Mouse (Mus musculus): ENCODE measurements at regions not wholly inside any gene's neighbourhood (a gene's known extent, or its start where the extent isn't known, plus 50 kb on each side); places are given as distances from the start of the nearest gene placed in this dataset.

GRCm38 (mm10) chr1:169439621-169440020 is 91.6 kb downstream of the Nuf2 start:
- no peak for DNase-seq (ENCODE audit: low spot score)

- DNase-seq (ENCODE audit: low spot score): no peak
Measured at GRCm38 (mm10) chr1:169438006-169438405, 93.3 kb downstream of the Nuf2 start.

- no peak for DNase-seq (ENCODE audit: low spot score)
Measured at GRCm38 (mm10) chr1:169422408-169422807, 108.9 kb downstream of the Nuf2 start.

GRCm38 (mm10) chr1:169421671-169422070 is 109.6 kb downstream of the Nuf2 start:
- no peak for DNase-seq (ENCODE audit: low spot score)

GRCm38 (mm10) chr1:169418665-169419045 is 112.6 kb downstream of the Nuf2 start:
- no peak for DNase-seq (ENCODE audit: low spot score)

GRCm38 (mm10) chr1:169417979-169418664 is 113.1 kb downstream of the Nuf2 start:
- DNase-seq (ENCODE audit: low spot score): no peak

GRCm38 (mm10) chr1:169416701-169417100 is 114.6 kb downstream of the Nuf2 start:
- DNase-seq (ENCODE audit: low spot score): no peak

GRCm38 (mm10) chr1:169408120-169408519 is 123.1 kb downstream of the Nuf2 start:
- no peak for DNase-seq (ENCODE audit: low spot score)

GRCm38 (mm10) chr1:169400841-169401240 is 130.4 kb downstream of the Nuf2 start:
- DNase-seq (ENCODE audit: low spot score): no peak

- DNase-seq (ENCODE audit: low spot score): no peak
Measured at GRCm38 (mm10) chr1:169397371-169397770, 133.9 kb downstream of the Nuf2 start.

GRCm38 (mm10) chr1:169387056-169387455 is 144.2 kb downstream of the Nuf2 start:
- DNase-seq (ENCODE audit: low spot score): no peak

GRCm38 (mm10) chr1:169385740-169386424 is 145.4 kb downstream of the Nuf2 start:
- no peak for DNase-seq (ENCODE audit: low spot score)

- DNase-seq (ENCODE audit: low spot score): no peak
Measured at GRCm38 (mm10) chr1:169374686-169375085, 156.6 kb downstream of the Nuf2 start.

GRCm38 (mm10) chr1:169368758-169369157 is 162.5 kb downstream of the Nuf2 start:
- DNase-seq (ENCODE audit: low spot score): no peak

GRCm38 (mm10) chr1:169367772-169368501 is 163.3 kb downstream of the Nuf2 start:
- no peak for DNase-seq (ENCODE audit: low spot score)

- no peak for DNase-seq (ENCODE audit: low spot score)
Measured at GRCm38 (mm10) chr1:169367316-169367715, 163.9 kb downstream of the Nuf2 start.

- no peak for DNase-seq (ENCODE audit: low spot score)
Measured at GRCm38 (mm10) chr1:169362564-169362963, 168.7 kb downstream of the Nuf2 start.

GRCm38 (mm10) chr1:169357652-169358241 is 173.5 kb downstream of the Nuf2 start:
- no peak for DNase-seq (ENCODE audit: low spot score)

- no peak for DNase-seq (ENCODE audit: low spot score)
Measured at GRCm38 (mm10) chr1:169354021-169354420, 177.2 kb downstream of the Nuf2 start.

- DNase-seq (ENCODE audit: low spot score): no peak
Measured at GRCm38 (mm10) chr1:169347692-169348091, 183.6 kb downstream of the Nuf2 start.

GRCm38 (mm10) chr1:169346876-169347275 is 184.4 kb downstream of the Nuf2 start:
- no peak for DNase-seq (ENCODE audit: low spot score)

- no peak for DNase-seq (ENCODE audit: low spot score)
Measured at GRCm38 (mm10) chr1:169341131-169341530, 190.1 kb downstream of the Nuf2 start.

- no peak for DNase-seq (ENCODE audit: low spot score)
Measured at GRCm38 (mm10) chr1:169338461-169338860, 192.8 kb downstream of the Nuf2 start.
